Mouse (Mus musculus): ENCODE measurements at regions not wholly inside any gene's neighbourhood (a gene's known extent, or its start where the extent isn't known, plus 50 kb on each side); places are given as distances from the start of the nearest gene placed in this dataset.
"Not testable (repeated sequence)": the region's sequence is repeated elsewhere in the genome, so short reads cannot be mapped to it uniquely, and the experiment has no call there.

- DNase-seq (ENCODE audit: low read depth, low spot score) = peak; percentile 85
Observed at GRCm38 (mm10) chr3:31603237-31603636, 293.1 kb upstream of the Slc7a14 start.

GRCm38 (mm10) chr3:31596581-31596980 lies 286.4 kb upstream of the Slc7a14 start:
- DNase-seq (ENCODE audit: low read depth, low spot score) = not testable (repeated sequence)

GRCm38 (mm10) chr3:31585971-31586370 lies 275.8 kb upstream of the Slc7a14 start:
- no peak for DNase-seq (ENCODE audit: low read depth, low spot score)

- DNase-seq (ENCODE audit: low read depth, low spot score) = no peak
Observed at GRCm38 (mm10) chr3:31573849-31574248, 263.7 kb upstream of the Slc7a14 start.
